Mouse (Mus musculus): ENCODE data around the gene Ccdc88c. TPM values are rescaled to one million over a fixed set of nuclear protein-coding genes. Genes with fewer than 3 reads are reported as not detected.
A peak's percentile ranks its signal among the peaks of the same experiment; 100 is the strongest.

Ccdc88c gene
- polyA plus RNA-seq (2011; ENCODE audit: insufficient read depth, insufficient read length, low replicate concordance, missing spikeins) = 68.4 and 138 TPM in 2 replicates

DNA sequence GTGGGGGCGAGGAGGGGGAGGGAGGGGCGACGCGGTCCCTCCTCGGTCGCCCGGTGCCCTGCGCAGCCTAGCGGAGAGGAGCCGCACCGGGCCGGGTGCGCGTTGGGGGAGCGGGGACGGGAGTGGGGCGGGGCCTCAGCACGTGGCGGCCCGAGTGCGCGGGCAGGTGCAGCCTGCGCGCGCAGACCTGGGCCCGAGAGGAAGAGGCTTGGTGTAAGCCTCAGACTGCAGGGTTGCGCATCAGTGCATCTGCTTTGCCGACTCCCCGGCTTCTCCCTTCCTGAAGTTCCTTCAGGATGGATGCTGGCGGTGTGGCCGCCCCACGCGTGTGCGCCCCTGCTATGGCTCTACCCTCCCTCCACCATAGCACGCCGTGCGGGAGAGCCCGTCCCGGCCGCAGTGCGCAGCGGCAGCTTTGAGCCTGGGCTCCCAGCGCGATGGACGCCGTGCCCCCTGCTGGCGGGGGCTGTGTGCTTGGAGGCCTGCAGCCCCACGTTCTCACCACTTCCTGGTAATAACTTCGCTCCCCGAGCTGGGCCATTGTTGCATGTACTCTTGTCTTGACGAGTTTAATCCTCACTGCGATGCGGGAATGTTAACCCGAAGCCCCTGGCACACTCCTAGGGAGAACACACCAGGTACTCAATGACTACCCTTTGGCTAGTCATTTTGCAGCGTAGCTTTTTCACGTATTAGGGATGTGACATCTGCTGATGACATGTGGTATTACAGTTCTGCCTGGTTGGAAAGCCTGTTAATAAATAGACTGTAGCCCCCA, at the start of gene Ccdc88c:
Gene Ccdc88c (minus strand): TSS at position 103 of the 778 bp plus-strand sequence.
- Histone ChIP-seq H3K4me1 (ENCODE audit: control insufficient read depth, insufficient read depth, low read length) (peaks cover 4% of the 10 kb centered on the region; the same call in 1 of the 2 replicates), H3K27ac (ENCODE audit: control insufficient read depth, insufficient read depth, low read depth, low read length, poor library complexity) (peak within 1 kb of the TSS; percentile 95), H3K4me3 (replicated peaks; ENCODE audit: control insufficient read depth, low read depth, low read length) (peak within 1 kb of the TSS; percentile 87)
- TF ChIP-seq CTCF (IDR thresholded peaks at IDR 0.05; ENCODE audit: control insufficient read depth, insufficient read depth, low read length) = peak; percentile 79
- TF ChIP-seq POLR2A (IDR thresholded peaks at IDR 0.05; ENCODE audit: borderline replicate concordance, control insufficient read depth, low read depth, low read length) = peak; percentile 51; the same call in 1 of the 2 replicates
- 1% methylated on average over 49 of the region's 56 CpGs for WGBS

DNA sequence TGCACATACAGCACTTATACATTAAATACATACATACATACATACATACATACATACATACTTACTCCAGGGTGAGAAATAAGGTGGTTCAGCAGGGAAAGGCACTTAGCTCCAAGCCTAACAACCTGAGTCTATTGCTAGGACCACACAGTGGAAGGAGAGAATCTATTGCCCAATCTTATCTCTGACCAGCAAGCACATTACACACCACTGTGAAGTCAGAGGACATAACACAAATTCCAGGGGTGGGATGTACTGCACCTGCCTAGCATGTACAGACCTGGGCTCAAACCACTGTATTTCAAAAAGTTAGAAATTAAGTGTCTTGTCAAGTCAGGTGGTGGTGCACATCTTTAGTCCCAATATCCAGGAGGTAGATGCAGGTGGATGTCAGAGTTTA, 49.1 kb upstream of the Ccdc88c start:
- no peak for TF ChIP-seq POLR2A (IDR thresholded peaks at IDR 0.05; ENCODE audit: borderline replicate concordance, control insufficient read depth, low read depth, low read length)
- no peak for TF ChIP-seq CTCF (IDR thresholded peaks at IDR 0.05; ENCODE audit: control insufficient read depth, insufficient read depth, low read length)
- no peak overlapping the region for H3K4me3 ChIP-seq (replicated peaks; ENCODE audit: control insufficient read depth, low read depth, low read length)
- no peak overlapping the region for H3K27ac ChIP-seq (ENCODE audit: control insufficient read depth, insufficient read depth, low read depth, low read length, poor library complexity)
- no peaks in the 10 kb centered on the region; the same call in 1 of the 2 replicates for H3K4me1 ChIP-seq (ENCODE audit: control insufficient read depth, insufficient read depth, low read length)

DNA sequence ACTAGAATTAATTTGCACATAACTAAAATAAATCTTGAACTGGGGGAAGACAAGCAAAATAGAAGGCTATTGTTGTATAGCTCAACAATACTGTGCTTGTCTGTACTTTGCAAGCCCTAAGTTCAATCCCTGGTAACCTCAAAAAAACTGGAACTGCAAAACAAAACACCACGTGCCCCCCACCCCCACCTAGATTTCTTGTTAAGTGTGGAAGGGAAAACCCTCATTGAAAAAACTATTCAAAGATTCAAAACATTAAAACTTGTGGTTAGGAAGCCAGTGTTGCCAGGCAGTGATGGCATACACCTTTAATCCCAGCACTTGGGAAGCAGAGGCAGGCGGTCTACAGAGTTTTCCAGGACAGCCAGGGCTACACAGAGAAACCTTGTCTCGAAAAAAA, 46.6 kb upstream of the Ccdc88c start:
- no peaks in the 10 kb centered on the region; the same call in 1 of the 2 replicates for H3K4me1 ChIP-seq (ENCODE audit: control insufficient read depth, insufficient read depth, low read length)
- H3K27ac ChIP-seq (ENCODE audit: control insufficient read depth, insufficient read depth, low read depth, low read length, poor library complexity) = no peak overlapping the region
- no peak for TF ChIP-seq POLR2A (IDR thresholded peaks at IDR 0.05; ENCODE audit: borderline replicate concordance, control insufficient read depth, low read depth, low read length)
- no peak for TF ChIP-seq CTCF (IDR thresholded peaks at IDR 0.05; ENCODE audit: control insufficient read depth, insufficient read depth, low read length)
- WGBS = 54% methylated on average over 3 of the region's 3 CpGs
- no peak overlapping the region for H3K4me3 ChIP-seq (replicated peaks; ENCODE audit: control insufficient read depth, low read depth, low read length)

DNA sequence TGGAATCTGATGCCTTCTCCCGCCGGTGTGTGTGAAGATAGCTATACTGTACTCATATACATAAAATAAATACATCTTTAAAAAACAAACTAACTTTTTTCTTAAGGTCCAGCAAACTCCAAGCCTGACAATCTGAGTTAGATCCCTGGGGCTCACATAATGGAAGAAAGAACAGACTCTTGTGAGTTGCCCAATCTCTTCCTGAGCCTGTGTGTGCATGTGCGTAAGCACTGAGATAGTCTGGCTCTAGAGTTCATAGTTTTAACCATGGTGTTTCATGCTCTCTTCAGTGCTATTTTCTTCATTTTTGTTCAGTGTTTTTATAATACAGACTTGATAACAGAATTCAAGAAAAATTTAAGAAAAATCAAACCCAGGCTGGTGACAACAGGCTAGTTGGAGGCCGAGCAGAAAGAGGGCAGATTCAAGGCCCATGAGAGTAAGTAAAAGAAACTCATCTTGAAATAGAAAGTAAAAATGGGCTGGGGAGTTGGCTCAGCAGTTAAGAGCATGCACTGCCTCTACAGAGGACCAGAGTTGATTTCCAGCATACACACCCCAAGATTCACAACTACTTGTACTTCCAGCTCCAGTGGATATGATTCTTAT, 46.1 kb upstream of the Ccdc88c start:
- no peak overlapping the region for H3K27ac ChIP-seq (ENCODE audit: control insufficient read depth, insufficient read depth, low read depth, low read length, poor library complexity)

DNA sequence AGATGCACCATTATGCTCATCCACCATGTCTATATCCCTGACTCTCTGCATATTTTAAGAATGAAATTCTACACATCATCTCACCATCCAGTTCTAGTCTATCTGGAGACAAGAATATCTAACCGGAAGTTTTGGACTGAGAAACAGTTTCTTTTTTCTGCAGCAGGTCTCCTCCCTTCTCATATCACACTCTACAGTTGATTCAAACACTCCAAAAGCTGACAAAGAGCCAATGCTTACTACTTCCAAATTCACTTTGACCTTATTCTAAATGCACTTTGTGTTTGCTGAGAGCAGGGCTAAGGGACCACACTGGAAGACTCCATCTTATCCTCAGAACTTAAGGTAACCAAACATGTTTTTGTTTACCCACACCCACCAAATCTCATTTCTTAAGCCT, 41.0 kb upstream of the Ccdc88c start:
- Histone ChIP-seq H3K4me1 (ENCODE audit: control insufficient read depth, insufficient read depth, low read length) (no peaks in the 10 kb centered on the region), H3K4me3 (replicated peaks; ENCODE audit: control insufficient read depth, low read depth, low read length) (no peak overlapping the region), H3K27ac (ENCODE audit: control insufficient read depth, insufficient read depth, low read depth, low read length, poor library complexity) (no peak overlapping the region)
- WGBS = 38% methylated on average over 1 of the region's 1 CpGs
- TF ChIP-seq POLR2A (IDR thresholded peaks at IDR 0.05; ENCODE audit: borderline replicate concordance, control insufficient read depth, low read depth, low read length) = no peak
- no peak for TF ChIP-seq CTCF (IDR thresholded peaks at IDR 0.05; ENCODE audit: control insufficient read depth, insufficient read depth, low read length)

More for the DNA sequence above, 46.1 kb upstream of the Ccdc88c start:
- 62% methylated on average over 4 of the region's 4 CpGs for WGBS
- Histone ChIP-seq H3K4me3 (replicated peaks; ENCODE audit: control insufficient read depth, low read depth, low read length) (no peak overlapping the region), H3K4me1 (ENCODE audit: control insufficient read depth, insufficient read depth, low read length) (no peaks in the 10 kb centered on the region; the same call in 1 of the 2 replicates)
- TF ChIP-seq POLR2A (IDR thresholded peaks at IDR 0.05; ENCODE audit: borderline replicate concordance, control insufficient read depth, low read depth, low read length) (no peak), CTCF (IDR thresholded peaks at IDR 0.05; ENCODE audit: control insufficient read depth, insufficient read depth, low read length) (no peak)

DNA sequence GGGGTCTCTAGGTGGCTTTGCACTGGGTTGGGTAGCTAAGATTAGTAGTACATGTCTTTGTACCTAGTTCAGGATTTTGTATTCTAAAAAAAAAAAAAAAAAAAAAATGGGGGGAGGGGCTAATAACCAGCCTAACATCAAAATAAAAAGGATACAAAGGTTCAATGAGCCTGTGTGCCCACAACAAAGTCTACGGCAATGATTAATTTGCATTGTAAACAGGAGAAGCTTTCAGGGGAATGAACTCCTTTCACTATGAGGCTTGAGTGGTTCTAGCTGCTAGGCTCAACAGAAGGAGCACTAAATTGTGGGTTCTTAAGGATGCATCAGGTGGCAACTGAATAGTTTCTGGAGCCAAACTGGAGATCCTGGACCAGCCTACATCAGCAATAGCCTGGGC, 37.5 kb upstream of the Ccdc88c start:
- Histone ChIP-seq H3K4me1 (ENCODE audit: control insufficient read depth, insufficient read depth, low read length) (no peaks in the 10 kb centered on the region), H3K4me3 (replicated peaks; ENCODE audit: control insufficient read depth, low read depth, low read length) (no peak overlapping the region), H3K27ac (ENCODE audit: control insufficient read depth, insufficient read depth, low read depth, low read length, poor library complexity) (no peak overlapping the region)
- 97% methylated on average over 1 of the region's 1 CpGs for WGBS
- TF ChIP-seq POLR2A (IDR thresholded peaks at IDR 0.05; ENCODE audit: borderline replicate concordance, control insufficient read depth, low read depth, low read length) (no peak), CTCF (IDR thresholded peaks at IDR 0.05; ENCODE audit: control insufficient read depth, insufficient read depth, low read length) (no peak)

DNA sequence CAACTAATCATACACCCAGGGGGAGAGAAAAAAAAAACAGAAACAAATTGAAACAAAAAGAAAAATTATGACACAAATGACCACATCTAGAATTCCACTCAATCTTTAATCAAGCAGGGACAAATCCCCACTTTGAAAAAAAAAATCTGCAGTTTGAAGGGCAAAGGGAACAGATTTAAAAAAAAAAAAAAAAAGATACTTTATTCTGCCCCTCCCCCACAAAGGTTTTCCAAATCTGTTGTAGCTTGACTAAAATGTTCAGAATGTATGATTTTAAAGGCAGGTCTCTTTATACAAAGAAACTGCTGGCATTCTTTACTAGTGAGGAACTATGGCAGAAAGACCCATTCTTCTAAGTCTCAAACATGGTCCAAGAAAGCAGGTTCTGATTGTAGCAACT, 11.1 kb upstream of the Ccdc88c start:
- no peak overlapping the region for H3K27ac ChIP-seq (ENCODE audit: control insufficient read depth, insufficient read depth, low read depth, low read length, poor library complexity)
- TF ChIP-seq POLR2A (IDR thresholded peaks at IDR 0.05; ENCODE audit: borderline replicate concordance, control insufficient read depth, low read depth, low read length) = no peak
- no peak for TF ChIP-seq CTCF (IDR thresholded peaks at IDR 0.05; ENCODE audit: control insufficient read depth, insufficient read depth, low read length)
- H3K4me1 ChIP-seq (ENCODE audit: control insufficient read depth, insufficient read depth, low read length) = no peaks in the 10 kb centered on the region
- H3K4me3 ChIP-seq (replicated peaks; ENCODE audit: control insufficient read depth, low read depth, low read length) = no peak overlapping the region

DNA sequence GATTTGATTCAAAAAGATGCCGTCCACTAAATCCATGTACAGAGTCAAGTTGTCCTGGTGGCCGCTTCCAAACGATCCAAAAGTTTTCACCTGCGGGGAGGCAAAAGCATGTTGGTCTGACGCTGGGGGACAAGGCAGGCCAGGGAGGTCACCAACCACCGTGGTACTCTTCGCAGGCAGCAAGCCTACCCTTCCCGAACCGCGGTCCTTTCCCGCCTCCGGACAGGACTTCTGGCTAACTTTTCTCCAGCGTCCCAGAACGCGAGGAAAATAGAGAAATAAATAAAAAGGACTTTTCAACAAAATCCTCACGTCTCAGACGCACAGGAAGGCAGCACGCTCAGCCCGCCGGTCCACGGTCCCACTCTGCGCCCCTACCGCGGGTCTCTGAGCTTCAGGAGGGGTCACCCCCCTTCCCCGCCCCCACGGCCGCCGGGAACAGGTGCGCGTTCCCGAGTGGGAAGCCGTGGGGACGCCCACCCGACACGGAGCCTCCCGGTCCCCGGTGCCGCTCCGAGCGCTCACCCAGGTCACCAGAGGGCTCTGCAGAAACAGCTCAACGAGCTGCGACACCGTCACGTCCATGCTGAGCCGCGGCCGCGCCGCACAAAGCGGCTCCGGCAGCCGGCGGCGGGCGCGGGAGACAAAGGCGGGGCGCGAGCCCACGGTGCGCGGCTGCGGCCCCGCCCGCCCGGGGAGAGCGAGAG, 456 bp downstream of the Ccdc88c start:
- WGBS = under 1% methylated on average over 67 of the region's 67 CpGs
- Histone ChIP-seq H3K4me3 (replicated peaks; ENCODE audit: control insufficient read depth, low read depth, low read length) (peak overlapping the region; percentile 87), H3K27ac (ENCODE audit: control insufficient read depth, insufficient read depth, low read depth, low read length, poor library complexity) (peak overlapping the region; percentile 95), H3K4me1 (ENCODE audit: control insufficient read depth, insufficient read depth, low read length) (peaks cover 4% of the 10 kb centered on the region; the same call in 1 of the 2 replicates)
- TF ChIP-seq POLR2A (IDR thresholded peaks at IDR 0.05; ENCODE audit: borderline replicate concordance, control insufficient read depth, low read depth, low read length) (peak; percentile 66; the same call in 1 of the 2 replicates), CTCF (IDR thresholded peaks at IDR 0.05; ENCODE audit: control insufficient read depth, insufficient read depth, low read length) (no peak)
